Mouse (Mus musculus): ENCODE data around the gene C2cd5. TPM values are rescaled to one million over a fixed set of nuclear protein-coding genes. Genes with fewer than 3 reads are reported as not detected.

The C2cd5 gene
- polyA plus RNA-seq, 1 experiment: 84.7 TPM

- Histone ChIP-seq H3K27me3 (ENCODE audit: control insufficient read depth, insufficient read depth, low read length) (no peaks in the 10 kb centered on the region), H3K27ac (ENCODE audit: insufficient read depth, low read length) (no peak overlapping the region), H3K4me1 (ENCODE audit: control insufficient read depth, insufficient read depth, low read length) (no peaks in the 10 kb centered on the region), H3K4me3 (replicated peaks; ENCODE audit: insufficient read depth, low read depth, low read length) (no peak overlapping the region)
- DNase-seq: no peak
- WGBS: 77% methylated on average over 9 of the region's 9 CpGs
- TF ChIP-seq POLR2A (IDR thresholded peaks at IDR 0.05; ENCODE audit: borderline replicate concordance, insufficient read depth, low read length) (no peak), CTCF (IDR thresholded peaks at IDR 0.05; ENCODE audit: borderline replicate concordance, insufficient read depth, low read depth, low read length) (no peak)
Observed at GRCm38 (mm10) chr6:143140884-143141283, 40.9 kb upstream of the C2cd5 start.

- Histone ChIP-seq H3K4me1 (ENCODE audit: control insufficient read depth, insufficient read depth, low read length) (no peaks in the 10 kb centered on the region), H3K4me3 (replicated peaks; ENCODE audit: insufficient read depth, low read depth, low read length) (no peak overlapping the region), H3K27me3 (ENCODE audit: control insufficient read depth, insufficient read depth, low read length) (no peaks in the 10 kb centered on the region), H3K27ac (ENCODE audit: insufficient read depth, low read length) (no peak overlapping the region)
- DNase-seq: no peak
- 83% methylated on average over 2 of the region's 2 CpGs for WGBS
- no peak for TF ChIP-seq POLR2A (IDR thresholded peaks at IDR 0.05; ENCODE audit: borderline replicate concordance, insufficient read depth, low read length)
- TF ChIP-seq CTCF (IDR thresholded peaks at IDR 0.05; ENCODE audit: borderline replicate concordance, insufficient read depth, low read depth, low read length): no peak
Observed at GRCm38 (mm10) chr6:143139417-143139816, 39.5 kb upstream of the C2cd5 start.

- TF ChIP-seq POLR2A (IDR thresholded peaks at IDR 0.05; ENCODE audit: borderline replicate concordance, insufficient read depth, low read length): no peak
- TF ChIP-seq CTCF (IDR thresholded peaks at IDR 0.05; ENCODE audit: borderline replicate concordance, insufficient read depth, low read depth, low read length): no peak
- 81% methylated on average over 5 of the region's 5 CpGs for WGBS
- Histone ChIP-seq H3K4me1 (ENCODE audit: control insufficient read depth, insufficient read depth, low read length) (no peaks in the 10 kb centered on the region), H3K27me3 (ENCODE audit: control insufficient read depth, insufficient read depth, low read length) (no peaks in the 10 kb centered on the region), H3K4me3 (replicated peaks; ENCODE audit: insufficient read depth, low read depth, low read length) (no peak overlapping the region), H3K27ac (ENCODE audit: insufficient read depth, low read length) (no peak overlapping the region)
- DNase-seq: no peak
Observed at GRCm38 (mm10) chr6:143137341-143137740, 37.4 kb upstream of the C2cd5 start.

DNA sequence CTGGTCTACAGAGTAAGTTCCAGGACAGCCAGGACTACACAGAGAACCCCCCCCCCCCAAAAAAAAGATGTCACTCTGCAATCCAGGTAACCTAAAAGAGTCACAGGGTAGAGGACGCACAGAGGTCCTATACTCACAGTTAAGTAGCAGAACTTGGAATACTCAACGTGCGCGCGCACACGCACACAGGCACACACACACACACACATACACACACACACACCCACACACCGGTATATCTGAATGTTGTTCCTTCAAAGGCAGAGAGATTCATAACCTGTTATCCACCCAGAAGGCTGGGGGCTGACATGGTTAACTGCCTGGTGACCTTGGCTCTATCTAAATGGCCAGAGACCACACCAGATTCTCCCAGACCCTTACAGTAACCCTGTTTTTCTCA, 36.7 kb upstream of the C2cd5 start:
- Histone ChIP-seq H3K27ac (ENCODE audit: insufficient read depth, low read length) (no peak overlapping the region), H3K4me3 (replicated peaks; ENCODE audit: insufficient read depth, low read depth, low read length) (no peak overlapping the region), H3K27me3 (ENCODE audit: control insufficient read depth, insufficient read depth, low read length) (no peaks in the 10 kb centered on the region), H3K4me1 (ENCODE audit: control insufficient read depth, insufficient read depth, low read length) (no peaks in the 10 kb centered on the region)
- TF ChIP-seq POLR2A (IDR thresholded peaks at IDR 0.05; ENCODE audit: borderline replicate concordance, insufficient read depth, low read length): no peak
- DNase-seq: no peak
- 96% methylated on average over 7 of the region's 7 CpGs for WGBS

- TF ChIP-seq POLR2A (IDR thresholded peaks at IDR 0.05; ENCODE audit: borderline replicate concordance, insufficient read depth, low read length) (no peak), CTCF (IDR thresholded peaks at IDR 0.05; ENCODE audit: borderline replicate concordance, insufficient read depth, low read depth, low read length) (no peak)
Observed at GRCm38 (mm10) chr6:143135097-143135496, 35.2 kb upstream of the C2cd5 start.

DNA sequence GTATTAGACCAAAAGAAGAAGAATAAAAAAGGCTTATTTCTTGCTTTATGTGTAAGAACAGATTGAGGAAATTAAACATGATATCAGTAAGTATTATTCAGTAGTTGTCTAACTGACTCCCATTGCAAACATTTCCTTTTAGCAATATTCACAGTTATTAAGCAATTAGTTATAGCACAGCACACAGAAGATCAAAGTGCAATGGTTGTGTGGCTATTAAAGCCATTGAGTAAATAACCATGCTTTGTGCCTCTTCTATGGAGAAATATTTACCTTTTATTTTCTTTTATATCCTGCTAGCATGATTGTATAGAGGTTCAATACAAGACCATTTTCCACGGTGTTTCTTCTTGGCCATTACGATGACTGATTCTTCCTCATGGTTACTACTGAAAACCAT, 33.2 kb upstream of the C2cd5 start:
- H3K4me3 ChIP-seq (replicated peaks; ENCODE audit: insufficient read depth, low read depth, low read length): no peak overlapping the region
- H3K27ac ChIP-seq (ENCODE audit: insufficient read depth, low read length): no peak overlapping the region
- no peaks in the 10 kb centered on the region for H3K27me3 ChIP-seq (ENCODE audit: control insufficient read depth, insufficient read depth, low read length)
- no peak for TF ChIP-seq POLR2A (IDR thresholded peaks at IDR 0.05; ENCODE audit: borderline replicate concordance, insufficient read depth, low read length)
- TF ChIP-seq CTCF (IDR thresholded peaks at IDR 0.05; ENCODE audit: borderline replicate concordance, insufficient read depth, low read depth, low read length): no peak
- WGBS: 85% methylated on average over 2 of the region's 2 CpGs
- H3K4me1 ChIP-seq (ENCODE audit: control insufficient read depth, insufficient read depth, low read length): no peaks in the 10 kb centered on the region
- no peak for DNase-seq

More at GRCm38 (mm10) chr6:143135097-143135496, 35.2 kb upstream of the C2cd5 start:
- H3K4me3 ChIP-seq (replicated peaks; ENCODE audit: insufficient read depth, low read depth, low read length): no peak overlapping the region
- no peak overlapping the region for H3K27ac ChIP-seq (ENCODE audit: insufficient read depth, low read length)
- no peaks in the 10 kb centered on the region for H3K27me3 ChIP-seq (ENCODE audit: control insufficient read depth, insufficient read depth, low read length)
- 79% methylated on average over 13 of the region's 13 CpGs for WGBS
- no peaks in the 10 kb centered on the region for H3K4me1 ChIP-seq (ENCODE audit: control insufficient read depth, insufficient read depth, low read length)
- no peak for DNase-seq

DNA sequence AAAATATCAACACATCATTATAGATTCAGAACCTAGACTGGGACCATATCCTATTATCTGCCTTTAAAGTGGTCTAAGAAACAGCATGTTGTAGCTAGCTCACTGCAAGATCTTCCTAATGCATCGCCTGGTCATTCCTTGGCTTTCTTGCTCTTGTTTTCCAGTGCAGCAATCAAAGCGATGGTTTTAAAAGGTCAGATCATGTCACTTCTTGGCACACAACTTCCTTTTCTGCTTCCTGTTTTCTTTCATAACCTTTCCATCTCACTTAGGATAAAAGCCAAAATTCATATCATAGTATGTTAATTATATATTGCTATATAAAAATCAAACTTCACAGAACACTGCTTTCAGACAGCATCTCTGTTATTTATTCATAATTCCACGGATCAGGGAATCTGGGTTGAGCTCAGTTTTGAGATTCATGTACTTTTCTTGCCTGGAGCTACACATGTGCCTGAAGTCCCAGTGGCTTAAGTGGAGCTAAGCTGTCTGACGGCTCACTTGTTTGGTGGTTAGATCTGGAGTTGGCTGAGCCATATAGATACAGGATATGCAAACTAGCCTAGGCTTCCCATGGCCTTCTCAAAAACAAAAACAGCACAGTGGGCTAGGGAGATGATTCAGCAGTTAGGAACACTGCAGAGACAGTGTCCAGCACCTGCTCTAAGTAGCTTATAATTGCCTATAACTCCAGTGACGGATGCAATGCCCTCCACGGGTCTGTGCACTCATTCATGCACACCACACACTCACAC, 32.1 kb upstream of the C2cd5 start:
- no peak for DNase-seq
- H3K27ac ChIP-seq (ENCODE audit: insufficient read depth, low read length): no peak overlapping the region
- 60% methylated on average over 6 of the region's 6 CpGs for WGBS
- no peak overlapping the region for H3K4me3 ChIP-seq (replicated peaks; ENCODE audit: insufficient read depth, low read depth, low read length)
- H3K4me1 ChIP-seq (ENCODE audit: control insufficient read depth, insufficient read depth, low read length): no peaks in the 10 kb centered on the region
- no peaks in the 10 kb centered on the region for H3K27me3 ChIP-seq (ENCODE audit: control insufficient read depth, insufficient read depth, low read length)
- TF ChIP-seq POLR2A (IDR thresholded peaks at IDR 0.05; ENCODE audit: borderline replicate concordance, insufficient read depth, low read length) (no peak), CTCF (IDR thresholded peaks at IDR 0.05; ENCODE audit: borderline replicate concordance, insufficient read depth, low read depth, low read length) (no peak)

- no peak for TF ChIP-seq POLR2A (IDR thresholded peaks at IDR 0.05; ENCODE audit: borderline replicate concordance, insufficient read depth, low read length)
- no peak for TF ChIP-seq CTCF (IDR thresholded peaks at IDR 0.05; ENCODE audit: borderline replicate concordance, insufficient read depth, low read depth, low read length)
- Histone ChIP-seq H3K4me3 (replicated peaks; ENCODE audit: insufficient read depth, low read depth, low read length) (no peak overlapping the region), H3K27me3 (ENCODE audit: control insufficient read depth, insufficient read depth, low read length) (no peaks in the 10 kb centered on the region), H3K27ac (ENCODE audit: insufficient read depth, low read length) (no peak overlapping the region), H3K4me1 (ENCODE audit: control insufficient read depth, insufficient read depth, low read length) (no peaks in the 10 kb centered on the region)
- WGBS: 84% methylated on average over 4 of the region's 4 CpGs
- no peak for DNase-seq
Observed at GRCm38 (mm10) chr6:143130411-143130810, 30.5 kb upstream of the C2cd5 start.

Data from cerebellum, adult 2 months (tissue).